Mouse (Mus musculus): ENCODE measurements around the gene Cnn2. TPM values are rescaled to one million over a fixed set of nuclear protein-coding genes. Genes with fewer than 3 reads are reported as not detected.
"Not testable (repeated sequence)": the region's sequence is repeated elsewhere in the genome, so short reads cannot be mapped to it uniquely, and the experiment has no call there.

Cnn2 gene
- polyA plus RNA-seq, 1 experiment, result 72.8 TPM

- no peak overlapping the region for H3K27ac ChIP-seq (ENCODE audit: insufficient read depth, low read depth, low read length)
- H3K4me3 ChIP-seq (ENCODE audit: low read depth, low read length), result no peak overlapping the region
- H3K4me1 ChIP-seq (ENCODE audit: control insufficient read depth, insufficient read depth, insufficient read length, low read length), result no peaks in the 10 kb centered on the region
- TF ChIP-seq POLR2A (IDR thresholded peaks at IDR 0.05; ENCODE audit: low read depth, low read length) (no peak), CTCF (IDR thresholded peaks at IDR 0.05; ENCODE audit: extremely low read depth, insufficient read length, insufficient replicate concordance, low read depth, low read length) (no peak)
- H3K27me3 ChIP-seq (ENCODE audit: control insufficient read depth, insufficient read depth, low read length), result no peaks in the 10 kb centered on the region
- H3K36me3 ChIP-seq (ENCODE audit: control insufficient read depth, insufficient read depth, low read length), result no peaks in the 10 kb centered on the region
- 89% methylated on average over 4 of the region's 4 CpGs for WGBS
Observed at GRCm38 (mm10) chr10:80044087-80044486, 55.7 kb downstream of the Cnn2 start.

GRCm38 (mm10) chr10:80045364-80045763, 57.0 kb downstream of the Cnn2 start:
- not testable (repeated sequence) for H3K36me3 ChIP-seq (ENCODE audit: control insufficient read depth, insufficient read depth, low read length); H3K4me1 ChIP-seq (ENCODE audit: control insufficient read depth, insufficient read depth, insufficient read length, low read length); H3K27me3 ChIP-seq (ENCODE audit: control insufficient read depth, insufficient read depth, low read length); H3K27ac ChIP-seq (ENCODE audit: insufficient read depth, low read depth, low read length); H3K4me3 ChIP-seq (ENCODE audit: low read depth, low read length)
- 83% methylated on average over 4 of the region's 4 CpGs for WGBS

Other genes starting within 250 kb of the Cnn2 start
- 38.7 and 50.0 TPM in 2 replicates for gene Polrmt, start 242.0 kb upstream of the Cnn2 start, polyA plus RNA-seq (2012; rRNA removed)
- not detected in 2 replicates for gene Fgf22, start 233.5 kb upstream of the Cnn2 start, polyA plus RNA-seq (2012; rRNA removed)
- gene Rnf126, start 221.6 kb upstream of the Cnn2 start, polyA plus RNA-seq (2012; rRNA removed), result 130 and 222 TPM in 2 replicates
- 16.0 and 19.6 TPM in 2 replicates for gene Fstl3, start 211.3 kb upstream of the Cnn2 start, polyA plus RNA-seq (2012; rRNA removed)
- 0.24 and 0.67 TPM in 2 replicates for gene Prss57, start 197.6 kb upstream of the Cnn2 start, polyA plus RNA-seq (2012; rRNA removed)
- gene Palm, start 195.0 kb upstream of the Cnn2 start, polyA plus RNA-seq (2012; rRNA removed), result 13.0 and 24.0 TPM in 2 replicates
- 141 and 347 TPM in 2 replicates for gene Misp, start 167.6 kb upstream of the Cnn2 start, polyA plus RNA-seq (2012; rRNA removed)
- 150 and 285 TPM in 2 replicates for gene Ptbp1, start 134.2 kb upstream of the Cnn2 start, polyA plus RNA-seq (2012; rRNA removed)
- gene Prtn3, start 114.1 kb upstream of the Cnn2 start, polyA plus RNA-seq (2012; rRNA removed), result 1.6 and 2.1 TPM in 2 replicates
- gene Plppr3, start 114.0 kb upstream of the Cnn2 start, polyA plus RNA-seq (2012; rRNA removed), result 2.8 and 5.3 TPM in 2 replicates
- 0.72 TPM in 1 of 2 replicates, not detected in the other for gene Elane, start 102.3 kb upstream of the Cnn2 start, polyA plus RNA-seq (2012; rRNA removed)
- 48.6 and 122 TPM in 2 replicates for gene Cfd, start 97.7 kb upstream of the Cnn2 start, polyA plus RNA-seq (2012; rRNA removed)
- 34.8 and 58.1 TPM in 2 replicates for gene Med16, start 79.7 kb upstream of the Cnn2 start, polyA plus RNA-seq (2012; rRNA removed)
- not detected in 2 replicates for gene Gm26602, start 77.7 kb upstream of the Cnn2 start, polyA plus RNA-seq (2012; rRNA removed)
- 3.0 and 5.9 TPM in 2 replicates for gene Kiss1r, start 71.6 kb upstream of the Cnn2 start, polyA plus RNA-seq (2012; rRNA removed)
- 86.4 and 104 TPM in 2 replicates for gene R3hdm4, start 67.4 kb upstream of the Cnn2 start, polyA plus RNA-seq (2012; rRNA removed)
- gene Arid3a, start 61.5 kb upstream of the Cnn2 start, polyA plus RNA-seq (2012; rRNA removed), result 10.7 and 23.9 TPM in 2 replicates
- gene Wdr18, start 28.4 kb upstream of the Cnn2 start, polyA plus RNA-seq (2012; rRNA removed), result 34.8 and 44.6 TPM in 2 replicates
- not detected in 2 replicates for gene Grin3b, start 17.9 kb upstream of the Cnn2 start, polyA plus RNA-seq (2012; rRNA removed)
- gene Tmem259, start 4.3 kb upstream of the Cnn2 start, polyA plus RNA-seq (2012; rRNA removed), result 225 and 441 TPM in 2 replicates
- gene Abca7, start 7.9 kb downstream of the Cnn2 start, polyA plus RNA-seq (2012; rRNA removed), result 18.1 and 33.4 TPM in 2 replicates
- 23.2 and 36.8 TPM in 2 replicates for gene Arhgap45, start 28.1 kb downstream of the Cnn2 start, polyA plus RNA-seq (2012; rRNA removed)
- gene Polr2e, start 51.2 kb downstream of the Cnn2 start, polyA plus RNA-seq (2012; rRNA removed), result 140 and 186 TPM in 2 replicates
- gene Gpx4, start 58.6 kb downstream of the Cnn2 start, polyA plus RNA-seq (2012; rRNA removed), result 388 and 646 TPM in 2 replicates
- gene Sbno2, start 117.0 kb downstream of the Cnn2 start, polyA plus RNA-seq (2012; rRNA removed), result 61.2 and 126 TPM in 2 replicates
- 77.5 and 124 TPM in 2 replicates for gene Stk11, start 127.2 kb downstream of the Cnn2 start, polyA plus RNA-seq (2012; rRNA removed)
- 2,309 and 4,813 TPM in 2 replicates for gene Atp5d, start 150.0 kb downstream of the Cnn2 start, polyA plus RNA-seq (2012; rRNA removed)
- 3.7 and 6.6 TPM in 2 replicates for gene Cbarp, start 152.3 kb downstream of the Cnn2 start, polyA plus RNA-seq (2012; rRNA removed)
- gene Midn, start 159.7 kb downstream of the Cnn2 start, polyA plus RNA-seq (2012; rRNA removed), result 151 and 372 TPM in 2 replicates
- 18.5 and 48.0 TPM in 2 replicates for gene Cirbp, start 177.4 kb downstream of the Cnn2 start, polyA plus RNA-seq (2012; rRNA removed)
- 6.8 and 9.0 TPM in 2 replicates for gene 1600002K03Rik, start 184.4 kb downstream of the Cnn2 start, polyA plus RNA-seq (2012; rRNA removed)
- gene Efna2, start 190.9 kb downstream of the Cnn2 start, polyA plus RNA-seq (2012; rRNA removed), result 1.5 and 1.8 TPM in 2 replicates
- 11.6 and 23.7 TPM in 2 replicates for gene Mum1, start 237.8 kb downstream of the Cnn2 start, polyA plus RNA-seq (2012; rRNA removed)